Mouse (Mus musculus) liver, embryonic 13.5 days (tissue): ENCODE results near the gene Mybpc3. TPM values are rescaled to one million over a fixed set of nuclear protein-coding genes. Genes with fewer than 3 reads are reported as not detected.

Experiments used
- ATAC-seq: fragments of 200-750 bp; cut with Nextera tagmentation; 2 replicates; pipeline ENCODE4 v1.8.0; 2017; ENCODE audit warnings: low read depth, mild to moderate bottlenecking, moderate number of reproducible peaks, moderate library complexity
- DNase-seq: peaks from one replicate; pipeline ENCODE4 v3.0.0; 2022
- H3K27ac ChIP-seq: fragments of 300-500 bp; sonication (generic); 2 replicates; pipeline ENCODE4 v1.5.1; 2015; ENCODE audit warnings: moderate library complexity, mild to moderate bottlenecking, inconsistent platforms
- H3K27me3 ChIP-seq: fragments of 300-500 bp; sonication (generic); 2 replicates; pipeline ENCODE4 v1.6.1; 2015; ENCODE audit warnings: mild to moderate bottlenecking, inconsistent platforms
- H3K36me3 ChIP-seq: fragments of 300-500 bp; sonication (generic); 2 replicates; pipeline ENCODE4 v1.6.1; 2015; ENCODE audit warnings: mild to moderate bottlenecking, inconsistent platforms
- H3K4me1 ChIP-seq: fragments of 300-500 bp; sonication (generic); replicated peaks from 2 replicates; pipeline ENCODE4 v1.6.1; 2015; ENCODE audit warnings: inconsistent platforms
- H3K4me2 ChIP-seq: fragments of 300-500 bp; sonication (generic); 2 replicates; pipeline ENCODE4 v1.6.1; 2015; ENCODE audit warnings: inconsistent platforms, mild to moderate bottlenecking, moderate library complexity
- H3K4me3 ChIP-seq: fragments of 300-500 bp; sonication (generic); replicated peaks from 2 replicates; pipeline ENCODE4 v1.5.1; 2015; ENCODE audit warnings: mild to moderate bottlenecking, inconsistent platforms
- H3K9ac ChIP-seq: fragments of 300-500 bp; sonication (generic); 2 replicates; pipeline ENCODE4 v1.6.1; 2015; ENCODE audit warnings: mild to moderate bottlenecking, inconsistent platforms
- H3K9me3 ChIP-seq: fragments of 300-500 bp; sonication (generic); replicated peaks from 2 replicates; pipeline ENCODE4 v1.6.1; 2016; ENCODE audit warnings: inconsistent platforms
- WGBS: fragments of 180-500 bp; shearing (Covaris S2); methylation state at CpG from one replicate; pipeline ENCODE4 v1.1.7; 2015; ENCODE audit not compliant: insufficient replicate concordance; 5-methylcytosine and 5-hydroxymethylcytosine counted together
- polyA plus RNA-seq: library from polyadenylated mRNA; unstranded; fragments of >200 nt; fragmentation: Nextera tagmentation; extraction: Ambion mirVana; gene quantifications from 2 replicates; pipeline ENCODE4 v1.2.1, GENCODE M21; 2015

Mybpc3 gene
- 0.14 and 0.95 TPM in 2 replicates for polyA plus RNA-seq

GRCm38 (mm10) chr2:91117585-91118275, at the start of gene Mybpc3:
Gene Mybpc3, plus strand, starts transcription at chr2:91118144.
- no peak within 1 kb of the TSS for H3K4me2 ChIP-seq
- H3K4me1 ChIP-seq, result peaks cover 27% of the 10 kb centered on the region
- ATAC-seq, result no peak
- H3K27ac ChIP-seq, result no peak within 1 kb of the TSS
- no peak for DNase-seq
- WGBS, result 66% methylated on average over 11 of the region's 11 CpGs
- H3K36me3 ChIP-seq, result no peaks in the 10 kb centered on the region
- peaks cover 11% of the 10 kb centered on the region; the same call in 1 of the 2 replicates for H3K27me3 ChIP-seq
- no peak within 1 kb of the TSS for H3K9ac ChIP-seq
- H3K9me3 ChIP-seq, result no peaks in the 10 kb centered on the region
- no peak within 1 kb of the TSS for H3K4me3 ChIP-seq

GRCm38 (mm10) chr2:91068162-91068871, 49.6 kb upstream of the Mybpc3 start:
- 75% methylated on average over 13 of the region's 13 CpGs for WGBS
- H3K4me3 ChIP-seq, result peak overlapping the region; percentile 72; the same call in 1 of the 2 replicates
- no peak for DNase-seq

DNA sequence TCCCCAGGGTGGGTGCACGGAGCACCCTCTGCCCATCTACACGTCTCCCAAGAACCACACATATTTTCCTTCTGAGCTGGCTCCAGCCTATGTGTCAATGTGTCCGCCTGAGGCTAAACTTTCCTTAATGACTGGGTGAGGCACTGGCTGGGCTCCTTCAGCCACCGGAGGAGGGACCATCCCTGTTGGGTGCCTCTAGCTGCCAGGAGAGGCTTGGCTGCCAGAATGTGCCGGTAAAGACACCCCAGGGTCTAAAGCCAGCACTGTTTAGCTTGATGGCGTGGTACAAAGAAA, 49.1 kb upstream of the Mybpc3 start:
- no peaks in the 10 kb centered on the region for H3K9me3 ChIP-seq
- no peak for DNase-seq
- peaks cover 26% of the 10 kb centered on the region for H3K36me3 ChIP-seq
- H3K9ac ChIP-seq, result peak overlapping the region; percentile 77
- H3K4me1 ChIP-seq, result peaks cover 26% of the 10 kb centered on the region
- H3K27ac ChIP-seq, result no peak overlapping the region
- WGBS, result 64% methylated on average over 6 of the region's 6 CpGs
- no peaks in the 10 kb centered on the region for H3K27me3 ChIP-seq
- H3K4me2 ChIP-seq, result peak overlapping the region; percentile 88
- peak overlapping the region; percentile 72 for H3K4me3 ChIP-seq
- no peak for ATAC-seq

More at GRCm38 (mm10) chr2:91068162-91068871, 49.6 kb upstream of the Mybpc3 start:
- H3K36me3 ChIP-seq, result peaks cover 31% of the 10 kb centered on the region
- no peak for ATAC-seq
- no peaks in the 10 kb centered on the region for H3K9me3 ChIP-seq
- H3K4me2 ChIP-seq, result peak overlapping the region; percentile 88
- peaks cover 26% of the 10 kb centered on the region for H3K4me1 ChIP-seq
- H3K27ac ChIP-seq, result no peak overlapping the region
- no peaks in the 10 kb centered on the region for H3K27me3 ChIP-seq
- H3K9ac ChIP-seq, result peak overlapping the region; percentile 77; the same call in 1 of the 2 replicates

- Histone ChIP-seq H3K36me3 (peaks cover 19% of the 10 kb centered on the region), H3K27ac (peak overlapping the region; percentile 88), H3K9me3 (no peaks in the 10 kb centered on the region), H3K4me3 (peak overlapping the region; percentile 72), H3K9ac (peak overlapping the region; percentile 77), H3K4me1 (peaks cover 26% of the 10 kb centered on the region), H3K4me2 (peak overlapping the region; percentile 88), H3K27me3 (no peaks in the 10 kb centered on the region)
- WGBS, result 10% methylated on average over 14 of the region's 14 CpGs
- DNase-seq, result no peak
- ATAC-seq, result peak; percentile 1; the same call in 1 of the 2 replicates
These were observed 48.5 kb upstream of the Mybpc3 start for GRCm38 (mm10) chr2:91069306-91070000.

- under 1% methylated on average over 69 of the region's 69 CpGs for WGBS
- Histone ChIP-seq H3K4me2 (peak within 1 kb of the TSS; percentile 88), H3K27me3 (no peaks in the 10 kb centered on the region; the same call in 1 of the 2 replicates), H3K36me3 (peaks cover 11% of the 10 kb centered on the region), H3K9ac (peak within 1 kb of the TSS; percentile 77), H3K27ac (peak within 1 kb of the TSS; percentile 88), H3K9me3 (no peaks in the 10 kb centered on the region), H3K4me1 (peaks cover 26% of the 10 kb centered on the region), H3K4me3 (peak within 1 kb of the TSS; percentile 72)
- peak; percentile 95 for ATAC-seq
- peak; percentile 90 for DNase-seq
These were observed 47.7 kb upstream of the Mybpc3 start, which contains the start of gene Slc39a13 for GRCm38 (mm10) chr2:91070076-91070800. Gene Slc39a13, minus strand, starts transcription at chr2:91070417.

- H3K9me3 ChIP-seq, result no peaks in the 10 kb centered on the region
- H3K27ac ChIP-seq, result peak overlapping the region; percentile 88
- ATAC-seq (no peak), DNase-seq (no peak)
- H3K27me3 ChIP-seq, result no peaks in the 10 kb centered on the region; the same call in 1 of the 2 replicates
- peak overlapping the region; percentile 72 for H3K4me3 ChIP-seq
- peaks cover 11% of the 10 kb centered on the region for H3K36me3 ChIP-seq
- peak overlapping the region; percentile 88 for H3K4me2 ChIP-seq
- H3K9ac ChIP-seq, result peak overlapping the region; percentile 77
- WGBS, result 83% methylated on average over 10 of the region's 10 CpGs
- H3K4me1 ChIP-seq, result peaks cover 26% of the 10 kb centered on the region
These were observed 46.9 kb upstream of the Mybpc3 start for GRCm38 (mm10) chr2:91071059-91071458.

DNA sequence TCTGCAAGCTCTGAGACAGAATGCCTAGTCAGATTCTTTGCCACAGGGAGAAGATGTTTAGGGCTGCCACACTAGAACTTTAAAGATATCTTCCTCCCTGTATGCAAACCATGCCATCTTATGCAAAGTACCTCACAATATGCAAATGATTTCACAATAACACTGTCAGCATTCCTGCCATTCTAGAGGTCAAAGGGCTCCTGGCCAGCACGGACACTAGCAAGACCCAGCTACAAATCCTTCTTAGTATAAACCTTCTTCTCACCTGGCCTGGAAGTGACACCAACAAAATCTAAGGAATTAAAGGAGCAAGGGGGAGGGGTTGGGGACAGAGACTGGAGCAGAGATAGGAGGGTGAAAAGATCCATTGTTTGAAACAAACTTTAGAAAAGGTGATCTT, 45.9 kb upstream of the Mybpc3 start:
- H3K9me3 ChIP-seq, result no peaks in the 10 kb centered on the region
- WGBS, result 64% methylated on average over 1 of the region's 1 CpGs
- no peak overlapping the region for H3K4me2 ChIP-seq
- peaks cover 26% of the 10 kb centered on the region for H3K4me1 ChIP-seq
- H3K9ac ChIP-seq, result no peak overlapping the region
- H3K27me3 ChIP-seq, result no peaks in the 10 kb centered on the region; the same call in 1 of the 2 replicates
- H3K36me3 ChIP-seq, result peaks cover 3% of the 10 kb centered on the region
- H3K27ac ChIP-seq, result no peak overlapping the region
- DNase-seq, result no peak
- ATAC-seq, result no peak
- no peak overlapping the region for H3K4me3 ChIP-seq

GRCm38 (mm10) chr2:91077957-91078313, 40.0 kb upstream of the Mybpc3 start:
- Histone ChIP-seq H3K27ac (no peak overlapping the region), H3K9ac (peak overlapping the region; percentile 68), H3K4me1 (peaks cover 25% of the 10 kb centered on the region), H3K36me3 (no peaks in the 10 kb centered on the region), H3K9me3 (no peaks in the 10 kb centered on the region), H3K27me3 (peaks cover 7% of the 10 kb centered on the region), H3K4me2 (peak overlapping the region; percentile 79), H3K4me3 (peak overlapping the region; percentile 55)
- no peak for ATAC-seq
- no peak for DNase-seq
- WGBS, result 33% methylated on average over 12 of the region's 12 CpGs

DNA sequence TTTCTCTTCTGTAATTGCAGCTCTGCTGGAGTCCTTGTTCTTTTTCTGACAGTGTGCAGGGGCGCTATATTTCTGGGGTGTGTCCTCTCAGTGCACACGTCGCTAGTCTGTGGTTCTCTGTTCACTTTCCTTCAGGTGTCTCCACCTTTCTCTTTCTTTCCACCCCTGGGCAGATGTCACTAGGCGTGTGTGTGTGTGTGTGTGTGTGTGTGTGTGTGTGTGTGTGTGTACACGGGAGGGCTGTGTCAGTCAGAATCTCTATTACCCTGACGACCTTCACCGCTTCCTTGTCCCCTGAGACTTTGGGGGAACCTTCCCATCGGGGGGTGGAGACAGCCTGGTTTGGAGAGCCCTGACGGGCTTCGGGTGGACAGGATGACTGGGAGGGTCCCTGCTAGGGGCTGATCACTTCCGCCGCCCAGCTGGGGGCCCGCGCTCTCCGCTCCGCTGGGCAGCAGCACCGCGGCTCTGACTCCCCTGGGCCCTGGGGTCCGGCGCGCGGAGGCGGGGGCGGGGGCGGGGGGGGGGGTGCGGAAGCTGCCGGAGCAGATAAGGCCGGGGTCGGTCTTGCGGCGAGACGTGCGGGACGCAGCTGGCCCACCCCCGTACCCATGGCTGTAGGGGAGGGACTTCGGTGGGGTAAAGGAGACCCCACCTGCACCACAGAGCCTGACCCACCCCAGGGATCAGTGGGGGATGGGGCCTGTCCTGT, 39.5 kb upstream of the Mybpc3 start:
- Histone ChIP-seq H3K27me3 (peaks cover 7% of the 10 kb centered on the region), H3K4me3 (peak overlapping the region; percentile 55), H3K9me3 (no peaks in the 10 kb centered on the region), H3K4me2 (peak overlapping the region; percentile 79), H3K4me1 (peaks cover 30% of the 10 kb centered on the region), H3K9ac (peak overlapping the region; percentile 68), H3K36me3 (no peaks in the 10 kb centered on the region), H3K27ac (no peak overlapping the region)
- ATAC-seq, result peak; percentile 43
- DNase-seq, result no peak
- under 1% methylated on average over 26 of the region's 36 CpGs for WGBS

DNA sequence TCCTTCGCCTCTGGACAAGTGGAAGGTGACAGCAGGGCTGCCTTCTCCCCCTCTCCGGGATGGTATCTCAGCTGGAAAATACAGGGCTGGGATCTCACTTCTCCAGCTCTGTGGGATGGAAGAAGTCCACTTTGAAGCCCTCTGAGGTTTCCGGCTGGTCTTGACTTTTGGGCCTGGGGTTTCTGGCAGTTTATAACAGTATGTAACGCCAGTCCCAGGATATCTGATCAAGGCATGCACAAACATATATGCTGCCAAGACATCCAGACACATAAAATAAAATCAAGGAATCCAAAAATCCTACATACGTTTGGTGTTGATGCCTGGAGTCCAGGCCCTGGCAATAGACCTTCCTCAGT, 38.9 kb upstream of the Mybpc3 start:
- H3K4me2 ChIP-seq, result peak overlapping the region; percentile 79
- DNase-seq, result no peak
- H3K27me3 ChIP-seq, result peaks cover 7% of the 10 kb centered on the region
- no peaks in the 10 kb centered on the region for H3K9me3 ChIP-seq
- ATAC-seq, result no peak
- H3K27ac ChIP-seq, result no peak overlapping the region
- H3K4me3 ChIP-seq, result peak overlapping the region; percentile 55
- peaks cover 33% of the 10 kb centered on the region for H3K4me1 ChIP-seq
- no peaks in the 10 kb centered on the region for H3K36me3 ChIP-seq
- 18% methylated on average over 5 of the region's 5 CpGs for WGBS
- peak overlapping the region; percentile 68 for H3K9ac ChIP-seq
